Mouse (Mus musculus) neutrophil, adult 5-6 weeks (primary cell): Measurements from ENCODE around the gene Sertad2. TPM values are rescaled to one million over a fixed set of nuclear protein-coding genes. Genes with fewer than 3 reads are reported as not detected.

ENCODE experiments used
- ATAC-seq: fragments of 151-379, 151-347 bp; 2 replicates; pipeline ENCODE4 v1.8.0; 2017; ENCODE audit warnings: mild to moderate bottlenecking, moderate TSS enrichment; ENCODE audit not compliant: insufficient number of reproducible peaks, poor library complexity, low FRiP score, severe bottlenecking; ENCODE audit errors: extremely low read depth
- total RNA-seq: library from RNA; stranded (forward); fragments of 200-1000 nt; gene quantifications from 2 replicates; pipeline ENCODE4 v1.2.3, GENCODE M21; 2017

The Sertad2 gene
- total RNA-seq, 1 experiment from 2014 or later, result 17.8 TPM

- ATAC-seq, result no peak
Observed at GRCm38 (mm10) chr11:20543453-20544120, 534 bp downstream of the Sertad2 start.

DNA sequence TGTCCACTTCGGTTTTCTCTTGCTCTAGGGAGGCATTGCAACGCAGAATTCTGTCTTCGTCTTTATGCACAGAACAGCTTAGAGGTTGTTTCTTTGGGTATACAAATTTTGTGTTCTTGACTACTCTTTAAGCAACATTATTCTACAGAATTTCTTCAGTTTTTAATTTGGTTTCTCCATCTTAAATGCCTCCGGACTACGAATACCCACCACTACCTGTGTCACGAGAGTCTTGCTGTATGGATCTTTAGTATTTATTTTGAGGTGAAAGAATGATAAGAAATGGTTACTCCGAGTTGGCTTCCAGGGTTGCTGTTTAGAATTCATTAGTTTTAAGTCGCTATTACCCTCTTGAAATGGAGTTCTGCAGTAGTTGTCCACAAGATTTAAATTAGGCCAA is 1.3 kb downstream of the Sertad2 start:
- no peak for ATAC-seq

GRCm38 (mm10) chr11:20544801-20545515 is 1.9 kb downstream of the Sertad2 start:
- no peak for ATAC-seq

GRCm38 (mm10) chr11:20549481-20549880 is 6.4 kb downstream of the Sertad2 start:
- ATAC-seq, result no peak

- no peak for ATAC-seq
Observed at GRCm38 (mm10) chr11:20550196-20550595, 7.1 kb downstream of the Sertad2 start.

DNA sequence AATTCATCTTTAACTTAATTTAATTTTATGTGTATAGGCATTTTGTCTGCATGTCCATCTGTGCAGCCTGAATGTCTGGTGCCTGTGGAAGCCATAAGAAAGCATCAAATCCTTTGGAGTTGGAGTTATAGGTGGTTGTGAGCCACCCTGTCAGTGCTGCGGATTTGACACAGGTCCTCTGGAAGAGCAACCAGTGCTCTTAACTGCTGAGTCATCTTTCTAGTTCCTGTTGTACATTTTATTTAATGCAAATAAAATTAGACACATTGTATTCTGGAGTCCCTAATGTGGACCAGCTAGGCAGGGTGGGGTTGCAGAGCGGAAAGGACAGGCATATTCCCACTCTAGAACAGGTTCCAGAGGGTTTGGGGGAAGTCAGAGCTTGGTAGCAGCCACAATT is 9.0 kb downstream of the Sertad2 start:
- no peak for ATAC-seq

DNA sequence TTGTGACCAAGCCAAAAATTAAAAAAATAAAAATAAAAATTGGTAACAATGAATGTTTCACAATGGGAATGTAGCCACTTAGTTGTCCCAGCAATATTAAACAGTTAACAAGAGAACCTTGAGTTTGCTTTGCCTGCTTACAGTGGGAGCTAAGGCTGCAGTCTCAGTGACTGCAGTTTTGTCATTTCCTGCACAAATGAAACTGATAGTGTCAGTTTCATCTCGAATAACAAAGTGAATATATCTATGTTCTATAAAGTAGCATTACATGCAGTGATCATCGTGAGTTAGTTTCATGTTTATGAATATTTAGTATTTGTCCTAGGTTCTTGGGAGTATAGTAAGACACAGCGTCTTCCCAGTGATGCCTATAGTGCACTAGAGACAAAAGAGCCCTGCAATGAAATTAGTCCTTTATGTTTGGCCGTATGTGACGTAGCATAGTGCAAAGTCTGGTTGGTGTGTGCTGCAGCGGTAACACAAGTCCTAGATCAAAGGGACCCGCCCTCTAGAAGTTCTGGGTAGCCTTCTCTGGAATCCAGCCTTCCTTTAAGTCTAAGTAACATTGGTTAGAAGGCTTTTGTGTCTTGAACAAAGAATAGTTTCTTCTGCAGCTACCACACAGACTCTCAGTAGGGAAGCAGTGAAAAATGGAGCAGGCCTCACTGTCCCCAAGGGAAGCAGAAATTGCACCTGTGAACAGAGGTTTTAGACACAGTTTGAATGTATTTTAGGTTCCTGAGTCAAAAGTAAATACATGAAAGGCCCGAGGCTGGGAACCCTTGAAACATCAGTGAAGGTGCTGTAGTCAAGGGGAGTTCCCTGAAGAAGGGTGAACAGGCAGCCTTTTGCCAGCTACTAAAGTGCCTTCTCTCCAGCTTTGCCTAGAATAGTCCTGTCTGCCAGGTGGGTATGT is 10.0 kb downstream of the Sertad2 start:
- peak; percentile 55; the same call in 1 of the 2 replicates for ATAC-seq

- no peak; the same call in 1 of the 2 replicates for ATAC-seq
Observed at GRCm38 (mm10) chr11:20555651-20556050, 12.6 kb downstream of the Sertad2 start.

DNA sequence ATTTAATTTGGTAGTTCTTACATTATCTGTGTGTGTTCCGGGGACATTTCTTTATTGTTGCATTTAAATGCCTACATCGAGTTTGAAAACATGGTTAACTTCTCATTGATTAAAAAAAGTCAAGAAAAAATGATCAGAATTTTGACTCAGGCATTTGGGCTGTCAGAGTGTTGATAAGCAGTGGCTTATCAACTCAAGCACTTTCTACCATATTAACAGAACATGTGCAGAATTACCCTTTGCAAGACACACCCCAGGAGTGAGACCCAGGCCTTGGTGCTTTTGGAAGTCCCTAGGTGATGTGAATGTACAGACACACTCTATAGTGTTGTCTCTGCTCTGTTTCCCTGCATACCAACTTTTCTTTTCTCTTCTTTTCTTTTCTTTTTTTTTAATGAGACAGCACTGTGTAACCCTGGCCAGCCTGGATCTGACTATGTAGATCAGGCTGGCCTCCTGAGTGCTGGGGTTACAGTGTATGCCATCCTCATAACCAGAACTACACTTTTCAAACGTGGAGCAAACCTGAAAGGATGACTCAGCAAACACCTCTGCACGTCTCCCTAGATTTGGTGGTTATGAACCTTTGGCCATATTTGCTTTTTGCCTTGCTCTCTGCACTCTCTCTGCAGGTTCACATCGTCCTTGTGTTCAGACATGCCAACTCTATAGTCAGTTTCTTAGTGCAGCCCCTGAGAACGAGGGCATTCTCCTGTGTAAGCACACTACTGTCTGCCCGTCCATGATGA is 13.3 kb downstream of the Sertad2 start:
- ATAC-seq, result no peak

DNA sequence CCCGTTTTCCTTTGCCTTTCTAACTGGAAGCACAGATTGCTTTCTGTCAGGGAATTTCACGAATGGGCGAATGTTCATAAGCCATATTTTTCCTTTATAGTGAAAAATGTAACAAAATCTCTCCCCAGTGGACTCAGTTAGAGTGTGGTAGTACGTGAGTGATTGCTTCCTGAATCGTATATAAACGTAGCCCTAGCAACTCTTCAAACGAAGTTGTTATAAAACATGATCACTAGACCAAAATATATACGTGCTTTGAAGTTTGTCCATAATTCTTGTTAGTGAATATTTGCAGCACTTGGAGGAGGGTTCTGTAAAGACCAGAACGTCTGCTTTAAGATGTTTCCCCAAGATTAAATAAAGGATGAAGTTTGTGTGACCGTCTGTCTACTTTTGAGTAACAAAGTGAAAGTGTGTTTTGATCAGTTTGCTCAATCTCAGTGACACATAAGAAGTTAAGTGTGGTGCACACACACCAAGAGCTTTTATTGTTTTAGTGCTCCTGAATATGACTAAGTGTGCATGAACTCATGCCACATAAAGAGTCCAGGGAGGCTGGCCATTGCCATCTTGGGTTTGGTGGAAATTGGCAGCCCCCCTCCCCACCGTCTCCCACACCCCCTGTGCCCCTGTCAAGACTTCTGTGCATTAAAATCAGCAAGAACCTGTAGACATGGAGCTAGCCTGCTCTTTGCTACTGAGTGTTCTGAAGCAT is 16.3 kb downstream of the Sertad2 start:
- no peak for ATAC-seq

DNA sequence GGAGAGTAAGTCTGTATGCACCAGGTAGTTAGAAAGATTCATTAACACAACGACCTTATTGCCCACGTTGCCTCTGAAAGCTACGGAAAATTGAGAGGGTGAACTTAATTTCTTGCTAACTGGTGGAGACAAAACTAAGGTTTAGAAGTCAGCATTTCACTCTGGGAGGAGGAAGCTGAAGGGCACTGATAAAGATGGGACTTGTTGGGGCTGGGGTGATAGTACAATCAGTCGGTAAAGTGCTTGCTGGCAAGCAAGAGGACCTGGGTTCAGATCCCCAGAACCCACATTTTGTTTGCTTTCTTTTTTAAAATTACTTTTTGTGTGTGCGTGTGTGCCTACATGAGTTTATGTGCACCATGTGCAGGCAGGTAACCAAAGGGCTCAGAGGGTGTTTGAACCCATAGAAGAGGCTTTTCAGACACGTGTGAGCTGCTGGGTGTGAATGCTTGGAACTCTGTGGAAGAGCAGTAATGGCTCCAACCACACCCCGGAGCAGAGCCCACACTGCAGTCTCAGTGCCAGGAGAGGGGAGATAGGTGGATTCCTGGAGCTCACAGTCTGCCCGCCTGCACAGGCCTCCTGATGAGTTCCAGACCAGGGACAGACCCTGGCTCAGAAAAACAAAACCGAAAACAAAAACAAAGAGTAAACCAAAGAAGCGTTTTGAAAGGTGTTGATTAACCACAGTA is 17.0 kb downstream of the Sertad2 start:
- ATAC-seq, result no peak

- peak; percentile 49 for ATAC-seq
Observed at GRCm38 (mm10) chr11:20561323-20562002, 18.4 kb downstream of the Sertad2 start.

GRCm38 (mm10) chr11:20565057-20565456 is 22.0 kb downstream of the Sertad2 start:
- no peak for ATAC-seq

DNA sequence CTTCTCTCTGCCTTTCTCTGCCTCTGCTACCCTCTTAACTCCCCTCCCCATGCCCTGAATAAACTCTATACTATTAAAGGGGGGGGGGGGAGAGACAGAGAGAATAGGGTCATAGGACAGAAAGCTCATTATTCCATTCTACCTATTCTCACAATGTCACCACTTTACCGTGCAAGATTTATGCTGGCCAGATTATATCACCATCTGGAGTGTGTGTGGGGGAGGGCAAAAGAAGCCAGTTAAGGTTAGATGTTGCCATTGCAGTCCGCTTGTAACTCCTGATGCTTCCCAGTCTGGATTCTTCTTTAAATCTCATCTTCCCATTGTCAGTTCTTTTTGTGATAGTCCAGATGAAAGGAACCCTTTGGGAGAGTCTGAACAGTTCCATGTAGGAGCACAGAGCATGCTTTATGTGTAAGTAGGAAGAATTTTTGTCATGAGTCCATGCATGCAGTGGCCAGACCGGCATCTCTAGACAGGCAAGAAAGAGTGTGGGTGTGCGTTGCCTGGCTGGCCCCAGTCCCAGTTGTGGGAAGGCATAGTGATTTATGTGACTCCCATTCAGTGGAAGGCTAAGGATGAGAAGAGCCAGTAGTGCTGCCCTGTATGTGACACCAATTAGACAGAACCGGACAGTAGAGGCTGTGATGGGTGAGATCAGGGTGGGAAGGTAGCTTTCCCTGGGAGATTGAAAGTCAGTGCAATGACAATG is 28.8 kb downstream of the Sertad2 start:
- ATAC-seq, result no peak

- ATAC-seq, result no peak
Observed at GRCm38 (mm10) chr11:20576046-20576635, 33.1 kb downstream of the Sertad2 start.

DNA sequence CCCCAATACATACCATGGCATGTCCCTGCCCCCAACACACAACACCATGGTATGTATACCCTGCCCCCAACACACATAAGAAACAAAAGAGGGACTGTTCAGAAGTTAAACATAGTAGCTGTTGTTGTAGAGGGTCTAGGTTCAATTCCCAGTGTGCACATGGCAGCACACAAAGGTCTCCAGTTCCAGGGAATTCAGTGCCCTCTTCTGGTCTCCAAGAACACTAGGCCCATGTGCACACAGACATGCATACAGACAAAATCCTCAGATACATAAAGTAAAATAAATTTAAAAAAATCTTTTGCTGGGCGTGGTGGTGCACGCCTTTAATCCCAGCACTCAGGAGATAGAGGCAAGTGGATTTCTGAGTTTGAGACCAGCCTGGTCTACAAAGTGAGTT is 39.7 kb downstream of the Sertad2 start:
- ATAC-seq, result no peak
